Mouse (Mus musculus): ENCODE measurements around the gene Fgfrl1. TPM values are rescaled to one million over a fixed set of nuclear protein-coding genes. Genes with fewer than 3 reads are reported as not detected.

Gene Fgfrl1
- polyA plus RNA-seq, 1 experiment from 2014 or later: 13.0 TPM

DNA sequence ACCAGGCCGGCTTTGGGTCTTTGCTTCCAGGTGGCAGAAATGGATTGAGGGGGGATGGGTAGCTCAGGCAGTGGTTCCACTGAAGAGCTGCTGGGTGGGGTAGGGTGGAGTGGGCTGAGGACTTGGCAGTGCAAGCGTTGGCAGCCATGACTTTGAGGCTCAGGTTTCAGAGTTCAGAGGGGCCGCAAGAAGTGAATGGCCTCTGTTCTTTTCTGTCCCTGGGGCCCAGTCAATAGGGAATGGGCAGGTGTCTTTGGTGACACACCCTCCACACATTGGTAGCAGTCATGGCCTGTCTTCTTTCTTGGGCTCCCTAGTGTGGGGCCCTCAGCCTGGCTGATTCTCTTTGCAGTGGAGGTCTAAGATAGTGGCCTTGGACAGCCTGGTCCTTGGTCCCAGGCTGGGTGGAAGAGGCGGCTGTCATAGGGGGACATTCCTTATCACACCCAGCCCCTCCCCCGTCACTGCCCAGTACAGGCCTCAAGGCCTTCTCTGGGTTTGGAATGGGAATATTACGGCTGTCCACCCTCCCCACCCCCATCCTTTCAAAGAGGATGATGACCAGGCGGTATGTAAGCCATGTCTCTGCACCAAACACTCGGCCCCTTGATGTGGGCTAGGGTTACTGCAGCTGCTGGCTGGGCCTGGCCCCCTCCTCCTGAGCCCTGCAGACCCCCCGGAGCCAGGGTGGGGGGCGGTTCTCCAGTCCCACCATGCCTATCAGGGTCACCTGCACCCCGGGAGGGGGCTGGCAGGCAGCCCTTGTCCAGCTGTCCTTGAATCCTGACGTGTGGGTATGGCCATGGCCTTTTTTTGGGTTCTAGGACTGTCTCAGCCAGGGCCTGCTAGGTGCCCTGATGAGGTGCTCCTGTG lies 11.8 kb downstream of the Fgfrl1 start:
- no peak for ATAC-seq (ENCODE audit: extremely low read depth, insufficient number of reproducible peaks, low FRiP score, low TSS enrichment)
- peaks cover 63% of the 10 kb centered on the region for H3K36me3 ChIP-seq
- no peaks in the 10 kb centered on the region for H3K9me3 ChIP-seq
- H3K27me3 ChIP-seq (replicated peaks): no peaks in the 10 kb centered on the region
- H3K27ac ChIP-seq (replicated peaks): no peak overlapping the region
- no peak overlapping the region for H3K4me2 ChIP-seq
- WGBS: 61% methylated on average over 12 of the region's 12 CpGs
- H3K9ac ChIP-seq: no peak overlapping the region
- H3K4me1 ChIP-seq: peaks cover 52% of the 10 kb centered on the region
- H3K4me3 ChIP-seq: no peak overlapping the region

DNA sequence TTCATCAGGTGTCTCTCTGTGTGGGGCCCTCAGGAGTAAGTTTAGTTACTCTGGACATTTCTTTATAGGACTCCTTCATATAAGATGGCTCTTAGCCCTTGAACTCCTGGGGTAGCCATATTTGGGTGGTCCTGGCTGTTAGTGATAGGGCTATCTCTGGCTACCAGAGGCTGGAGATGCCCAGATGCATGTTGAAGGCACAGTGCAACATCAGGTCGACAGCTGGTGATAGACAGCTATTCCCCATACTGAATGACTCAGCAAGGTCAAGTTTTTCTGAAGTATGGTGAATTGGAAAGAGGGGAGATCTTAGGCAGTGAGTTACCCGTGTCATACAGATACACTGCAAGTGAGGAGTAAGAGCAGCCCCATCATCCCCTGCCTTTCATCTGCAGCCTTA lies 15.6 kb downstream of the Fgfrl1 start:
- H3K36me3 ChIP-seq: peaks cover 56% of the 10 kb centered on the region

DNA sequence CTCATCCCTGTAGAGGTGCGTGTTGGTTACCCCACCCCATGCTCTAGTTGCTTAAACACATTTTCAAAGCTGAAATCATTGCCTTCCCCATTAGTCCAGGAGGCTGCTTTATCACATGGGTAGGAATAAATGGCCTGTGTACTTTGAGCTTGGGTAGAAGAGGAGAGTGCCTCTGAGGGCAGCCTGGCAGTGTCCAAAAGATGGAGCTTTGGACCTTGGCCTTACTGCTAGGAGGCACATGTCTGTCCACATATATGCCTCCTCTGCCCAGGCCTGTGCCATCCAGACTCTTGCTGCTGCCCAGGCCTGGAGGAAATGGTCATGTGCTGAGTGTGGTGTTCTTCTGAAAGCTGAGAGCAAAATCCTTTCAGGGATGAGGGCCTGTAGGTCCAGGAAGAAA lies 16.2 kb downstream of the Fgfrl1 start:
- H3K4me2 ChIP-seq: no peak overlapping the region
- H3K4me3 ChIP-seq: no peak overlapping the region
- no peak overlapping the region for H3K9ac ChIP-seq
- no peaks in the 10 kb centered on the region for H3K9me3 ChIP-seq
- no peak for ATAC-seq (ENCODE audit: extremely low read depth, insufficient number of reproducible peaks, low FRiP score, low TSS enrichment)
- H3K36me3 ChIP-seq: peaks cover 50% of the 10 kb centered on the region
- H3K27me3 ChIP-seq (replicated peaks): no peaks in the 10 kb centered on the region
- 91% methylated on average over 1 of the region's 1 CpGs for WGBS
- H3K27ac ChIP-seq (replicated peaks): no peak overlapping the region
- H3K4me1 ChIP-seq: peaks cover 27% of the 10 kb centered on the region

More for the DNA sequence above, 15.6 kb downstream of the Fgfrl1 start:
- WGBS: 70% methylated on average over 2 of the region's 2 CpGs
- H3K9ac ChIP-seq: no peak overlapping the region
- H3K9me3 ChIP-seq: no peaks in the 10 kb centered on the region
- no peaks in the 10 kb centered on the region for H3K27me3 ChIP-seq (replicated peaks)
- no peak overlapping the region for H3K27ac ChIP-seq (replicated peaks)
- no peak overlapping the region for H3K4me3 ChIP-seq
- no peak for ATAC-seq (ENCODE audit: extremely low read depth, insufficient number of reproducible peaks, low FRiP score, low TSS enrichment)
- H3K4me2 ChIP-seq: no peak overlapping the region
- peaks cover 31% of the 10 kb centered on the region for H3K4me1 ChIP-seq

DNA sequence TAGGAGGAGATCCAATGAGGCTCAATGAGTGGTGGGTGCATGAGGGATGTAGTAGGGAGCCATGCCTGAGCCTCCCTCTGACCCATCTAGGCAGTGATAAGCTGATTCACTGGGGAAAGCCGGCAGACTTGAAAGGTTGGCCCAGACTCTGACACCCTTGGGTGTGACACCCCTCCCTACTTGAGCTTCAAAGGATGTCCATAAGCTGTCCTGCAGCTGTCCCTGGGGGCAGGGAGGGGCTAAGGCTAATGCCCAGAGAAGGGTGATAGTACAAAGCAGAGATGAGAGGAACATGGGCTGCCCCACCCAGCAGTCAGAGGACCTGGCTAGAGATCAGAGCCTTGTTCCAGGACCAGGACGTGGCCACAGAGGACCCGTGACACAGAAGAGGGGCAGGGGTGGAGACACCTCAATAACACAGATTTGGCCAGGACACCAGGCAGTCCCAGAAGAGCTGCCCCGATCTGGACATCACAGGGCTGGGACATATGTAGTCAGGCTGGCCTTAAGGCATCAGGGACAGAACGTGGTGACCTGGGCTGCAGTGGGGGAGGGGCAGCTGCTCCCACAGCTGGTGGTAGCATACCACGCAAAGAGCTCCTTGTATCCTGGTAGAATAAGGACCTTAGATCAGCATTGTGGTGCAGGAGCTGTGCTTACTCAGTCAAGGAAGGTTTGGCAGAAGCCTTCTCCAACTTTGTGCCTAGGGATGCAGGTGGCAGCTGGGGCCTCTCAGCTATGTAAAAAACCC lies 17.0 kb downstream of the Fgfrl1 start:
- peaks cover 45% of the 10 kb centered on the region for H3K36me3 ChIP-seq
- no peak overlapping the region for H3K9ac ChIP-seq
- H3K9me3 ChIP-seq: no peaks in the 10 kb centered on the region
- peak; percentile 47; the same call in 1 of the 2 replicates for ATAC-seq (ENCODE audit: extremely low read depth, insufficient number of reproducible peaks, low FRiP score, low TSS enrichment)
- no peak overlapping the region for H3K4me3 ChIP-seq
- 37% methylated on average over 6 of the region's 6 CpGs for WGBS
- no peaks in the 10 kb centered on the region for H3K27me3 ChIP-seq (replicated peaks)
- no peak overlapping the region for H3K4me2 ChIP-seq
- H3K27ac ChIP-seq (replicated peaks): no peak overlapping the region
- peaks cover 25% of the 10 kb centered on the region for H3K4me1 ChIP-seq

DNA sequence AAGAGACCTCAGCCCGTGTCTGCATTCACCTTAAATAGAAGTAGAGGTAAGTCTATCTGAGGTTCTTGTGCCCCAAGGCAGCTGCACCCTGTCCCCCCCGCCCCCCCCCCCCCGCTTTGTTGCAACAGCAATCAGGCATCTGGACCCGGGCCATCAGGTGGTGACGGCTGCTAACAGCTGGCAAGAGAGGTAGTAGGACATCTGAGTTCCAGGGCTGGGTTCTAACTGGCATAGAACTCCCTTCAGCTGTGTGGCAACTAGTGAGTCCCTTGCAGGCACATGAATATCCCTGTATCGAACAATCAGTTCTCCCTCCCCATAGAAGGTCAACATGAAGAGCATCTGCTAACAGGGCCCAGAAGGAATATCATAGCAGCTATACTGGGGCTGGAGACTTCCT lies 19.8 kb downstream of the Fgfrl1 start:
- Histone ChIP-seq H3K4me2 (no peak overlapping the region), H3K4me1 (peaks cover 27% of the 10 kb centered on the region), H3K4me3 (no peak overlapping the region), H3K9ac (no peak overlapping the region), H3K9me3 (no peaks in the 10 kb centered on the region), H3K27ac (replicated peaks) (no peak overlapping the region), H3K36me3 (peaks cover 17% of the 10 kb centered on the region), H3K27me3 (replicated peaks) (no peaks in the 10 kb centered on the region)
- WGBS: 69% methylated on average over 4 of the region's 6 CpGs
- ATAC-seq (ENCODE audit: extremely low read depth, insufficient number of reproducible peaks, low FRiP score, low TSS enrichment): no peak

DNA sequence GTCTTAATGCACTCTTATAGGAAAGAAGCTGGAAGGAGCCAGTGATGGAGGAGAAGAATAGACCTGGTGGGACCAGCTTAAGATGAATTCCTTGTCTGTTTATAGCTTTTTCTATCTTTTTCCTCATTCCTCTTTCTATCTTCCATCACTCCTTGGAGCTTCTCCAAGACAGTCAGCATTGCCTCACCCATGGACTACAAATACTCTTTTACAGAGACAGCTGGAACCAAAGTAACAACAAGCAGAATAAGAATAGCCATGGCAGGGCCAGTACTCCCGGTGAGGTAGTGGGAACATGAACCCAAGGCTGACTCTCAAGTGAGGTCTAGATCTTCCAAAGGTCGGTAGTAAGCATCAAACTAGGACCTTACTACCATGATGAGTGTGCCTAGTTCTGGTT lies 20.9 kb downstream of the Fgfrl1 start:
- 79% methylated on average over 2 of the region's 2 CpGs for WGBS
- Histone ChIP-seq H3K27me3 (replicated peaks) (no peaks in the 10 kb centered on the region), H3K9ac (no peak overlapping the region), H3K4me1 (peaks cover 33% of the 10 kb centered on the region), H3K36me3 (peaks cover 7% of the 10 kb centered on the region; the same call in 1 of the 2 replicates), H3K27ac (replicated peaks) (peak overlapping the region; percentile 65; the same call in 1 of the 2 replicates), H3K4me3 (no peak overlapping the region), H3K9me3 (no peaks in the 10 kb centered on the region), H3K4me2 (no peak overlapping the region)
- no peak for ATAC-seq (ENCODE audit: extremely low read depth, insufficient number of reproducible peaks, low FRiP score, low TSS enrichment)

DNA sequence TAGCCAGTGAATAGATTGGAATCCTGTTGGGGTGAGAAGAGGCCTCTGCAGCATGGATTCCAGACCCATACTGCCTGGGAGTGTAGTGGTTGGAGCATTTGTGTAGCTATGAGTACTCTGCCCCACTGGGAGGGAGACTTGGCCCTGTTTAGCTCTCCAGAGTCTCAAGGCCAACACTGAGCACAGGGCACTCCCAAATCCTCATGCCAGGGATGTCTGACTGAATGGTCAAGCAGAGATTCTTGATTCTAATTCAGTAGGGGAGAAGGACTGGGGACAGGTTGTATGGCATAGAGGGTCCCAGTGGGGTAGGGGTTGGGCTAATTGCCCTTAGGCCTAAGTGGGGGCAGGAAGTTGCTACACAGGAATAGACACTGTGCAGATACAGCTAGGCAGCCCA lies 21.5 kb downstream of the Fgfrl1 start:
- Histone ChIP-seq H3K4me3 (no peak overlapping the region), H3K9ac (no peak overlapping the region), H3K9me3 (no peaks in the 10 kb centered on the region), H3K4me1 (peaks cover 33% of the 10 kb centered on the region), H3K27me3 (replicated peaks) (no peaks in the 10 kb centered on the region), H3K4me2 (no peak overlapping the region), H3K36me3 (0 out of 2 replicates have a peak, but pooled peaks cover 1% of the 10 kb centered on the region), H3K27ac (replicated peaks) (peak overlapping the region; percentile 65)
- ATAC-seq (ENCODE audit: extremely low read depth, insufficient number of reproducible peaks, low FRiP score, low TSS enrichment): no peak

DNA sequence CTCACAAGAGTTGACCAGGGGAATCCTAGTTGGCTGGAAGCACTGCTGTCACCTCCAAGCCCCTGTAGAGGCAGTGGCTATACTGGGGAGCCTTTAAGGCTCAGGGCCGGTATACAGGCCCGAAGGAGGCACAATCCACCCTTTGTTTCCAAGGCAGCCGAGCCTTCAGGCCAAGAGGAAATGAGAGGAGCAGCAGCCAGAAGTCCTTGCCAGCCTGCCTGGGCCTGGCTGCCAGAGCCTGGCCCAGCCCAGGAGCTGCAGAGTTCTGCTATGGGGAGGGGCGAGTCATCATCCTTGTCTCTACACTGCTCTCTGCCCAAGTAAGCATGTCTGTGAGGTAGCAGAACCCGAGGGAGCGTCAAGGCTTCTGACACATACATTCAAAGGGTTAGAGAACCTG lies 22.0 kb downstream of the Fgfrl1 start:
- ATAC-seq (ENCODE audit: extremely low read depth, insufficient number of reproducible peaks, low FRiP score, low TSS enrichment): no peak
- H3K27ac ChIP-seq (replicated peaks): peak overlapping the region; percentile 65

DNA sequence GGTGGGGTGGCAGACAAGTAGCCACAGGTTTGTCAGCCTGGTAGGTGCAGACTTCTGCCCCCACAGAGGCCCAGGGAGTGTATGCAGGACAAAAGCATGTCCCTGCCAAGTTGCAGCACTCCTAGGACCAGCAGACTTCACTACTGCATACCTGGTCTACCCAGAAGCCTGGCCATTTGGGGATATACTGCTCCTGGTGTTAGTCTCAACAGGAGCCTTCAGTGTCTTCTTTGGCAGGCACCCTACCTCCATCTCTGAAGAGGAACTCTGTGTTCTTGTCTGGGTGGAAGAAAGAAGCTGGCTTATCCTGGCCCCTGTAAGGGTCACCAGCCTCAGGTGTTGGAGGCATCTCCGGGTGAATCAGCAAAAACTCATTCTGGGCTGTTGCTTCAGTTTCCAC lies 23.8 kb downstream of the Fgfrl1 start:
- no peak for ATAC-seq (ENCODE audit: extremely low read depth, insufficient number of reproducible peaks, low FRiP score, low TSS enrichment)
- no peak overlapping the region for H3K4me3 ChIP-seq
- no peaks in the 10 kb centered on the region for H3K36me3 ChIP-seq
- no peaks in the 10 kb centered on the region for H3K27me3 ChIP-seq (replicated peaks)
- H3K9ac ChIP-seq: no peak overlapping the region
- H3K27ac ChIP-seq (replicated peaks): no peak overlapping the region
- H3K4me1 ChIP-seq: peaks cover 33% of the 10 kb centered on the region
- 76% methylated on average over 1 of the region's 1 CpGs for WGBS
- no peaks in the 10 kb centered on the region for H3K9me3 ChIP-seq
- no peak overlapping the region for H3K4me2 ChIP-seq

More for the DNA sequence above, 22.0 kb downstream of the Fgfrl1 start:
- Histone ChIP-seq H3K4me1 (peaks cover 32% of the 10 kb centered on the region), H3K9ac (0 out of 2 replicates have a peak overlapping the region, but pooled peaks have one; percentile 14), H3K4me2 (no peak overlapping the region), H3K36me3 (no peaks in the 10 kb centered on the region), H3K4me3 (no peak overlapping the region), H3K9me3 (no peaks in the 10 kb centered on the region), H3K27me3 (replicated peaks) (no peaks in the 10 kb centered on the region)
- WGBS: 54% methylated on average over 6 of the region's 6 CpGs

DNA sequence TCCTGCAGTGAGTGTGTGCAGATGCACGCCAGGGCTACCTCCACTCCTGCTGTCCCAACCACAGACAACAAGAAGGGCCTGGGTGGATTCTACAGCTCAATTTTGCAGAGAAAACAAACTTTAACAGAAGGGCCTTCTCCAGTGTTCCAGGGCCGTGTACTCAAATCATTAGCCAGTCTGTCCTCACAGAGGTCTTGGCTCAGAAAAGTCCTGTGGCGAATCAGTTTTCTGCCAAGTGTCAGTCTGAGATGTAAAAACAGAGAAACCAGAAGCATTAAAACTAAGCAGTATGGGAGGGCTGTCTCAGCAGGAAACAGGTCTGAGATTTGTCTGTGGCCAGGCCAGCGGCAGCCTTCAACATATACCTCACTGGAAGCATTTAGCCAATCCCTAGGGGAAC lies 25.9 kb downstream of the Fgfrl1 start:
- Histone ChIP-seq H3K27ac (replicated peaks) (peak overlapping the region; percentile 53; the same call in 1 of the 2 replicates), H3K27me3 (replicated peaks) (no peaks in the 10 kb centered on the region), H3K4me1 (peaks cover 33% of the 10 kb centered on the region), H3K4me3 (no peak overlapping the region), H3K4me2 (no peak overlapping the region), H3K36me3 (no peaks in the 10 kb centered on the region), H3K9me3 (no peaks in the 10 kb centered on the region), H3K9ac (no peak overlapping the region)
- ATAC-seq (ENCODE audit: extremely low read depth, insufficient number of reproducible peaks, low FRiP score, low TSS enrichment): no peak
- WGBS: 41% methylated on average over 4 of the region's 4 CpGs

DNA sequence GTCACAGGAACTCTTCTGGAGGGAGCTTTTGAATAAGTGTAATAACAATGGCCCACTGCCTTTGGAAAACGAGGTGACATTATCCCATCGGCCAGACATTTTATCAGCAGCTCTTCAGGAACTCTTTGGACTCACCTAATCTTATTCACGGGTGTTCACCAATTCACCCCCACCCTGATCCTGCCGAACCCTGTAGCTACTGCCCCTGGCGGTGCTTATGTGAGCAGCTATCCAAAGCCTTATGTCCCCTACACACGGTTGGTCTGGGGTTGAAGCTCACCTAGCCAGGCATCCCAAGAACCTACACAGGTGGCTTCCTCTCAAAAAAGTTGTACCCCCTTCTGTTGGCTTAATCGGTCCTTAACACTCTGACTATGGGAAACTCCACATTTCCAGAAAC lies 27.6 kb downstream of the Fgfrl1 start:
- peaks cover 27% of the 10 kb centered on the region for H3K4me1 ChIP-seq
- WGBS: 46% methylated on average over 7 of the region's 7 CpGs
- ATAC-seq (ENCODE audit: extremely low read depth, insufficient number of reproducible peaks, low FRiP score, low TSS enrichment): no peak

More for the DNA sequence above, 27.6 kb downstream of the Fgfrl1 start:
- Histone ChIP-seq H3K27me3 (replicated peaks) (no peaks in the 10 kb centered on the region), H3K9ac (no peak overlapping the region), H3K27ac (replicated peaks) (no peak overlapping the region), H3K36me3 (no peaks in the 10 kb centered on the region), H3K4me2 (no peak overlapping the region), H3K4me3 (no peak overlapping the region), H3K9me3 (no peaks in the 10 kb centered on the region)
